Mouse (Mus musculus): ENCODE measurements at regions not wholly inside any gene's neighbourhood (a gene's known extent, or its start where the extent isn't known, plus 50 kb on each side); places are given as distances from the start of the nearest gene placed in this dataset.

- no peak for DNase-seq (ENCODE audit: low read depth, low spot score)
Observed at GRCm38 (mm10) chr4:131014301-131015081, 70.3 kb downstream of the Matn1 start.

GRCm38 (mm10) chr4:131015156-131015555 is 71.0 kb downstream of the Matn1 start:
- DNase-seq (ENCODE audit: low read depth, low spot score) = no peak

GRCm38 (mm10) chr4:131023601-131024000 is 79.4 kb downstream of the Matn1 start:
- DNase-seq (ENCODE audit: low read depth, low spot score) = no peak

GRCm38 (mm10) chr4:131036292-131036691 is 92.1 kb downstream of the Matn1 start:
- DNase-seq (ENCODE audit: low read depth, low spot score) = no peak

GRCm38 (mm10) chr4:131037179-131037578 is 93.0 kb downstream of the Matn1 start:
- no peak for DNase-seq (ENCODE audit: low read depth, low spot score)

- DNase-seq (ENCODE audit: low read depth, low spot score) = no peak
Observed at GRCm38 (mm10) chr4:131039686-131040085, 95.5 kb downstream of the Matn1 start.

- no peak for DNase-seq (ENCODE audit: low read depth, low spot score)
Observed at GRCm38 (mm10) chr4:131041210-131041609, 97.0 kb downstream of the Matn1 start.

GRCm38 (mm10) chr4:131046101-131046500 is 101.9 kb downstream of the Matn1 start:
- DNase-seq (ENCODE audit: low read depth, low spot score) = no peak

- no peak for DNase-seq (ENCODE audit: low read depth, low spot score)
Observed at GRCm38 (mm10) chr4:131046969-131047650, 102.9 kb downstream of the Matn1 start.

GRCm38 (mm10) chr4:131056293-131056692 is 112.1 kb downstream of the Matn1 start:
- DNase-seq (ENCODE audit: low read depth, low spot score) = no peak

- DNase-seq (ENCODE audit: low read depth, low spot score) = no peak
Observed at GRCm38 (mm10) chr4:131059572-131059971, 115.4 kb downstream of the Matn1 start.

- no peak for DNase-seq (ENCODE audit: low read depth, low spot score)
Observed at GRCm38 (mm10) chr4:131060191-131060680, 116.1 kb downstream of the Matn1 start.

- peak; percentile 15 for DNase-seq (ENCODE audit: low read depth, low spot score)
Observed at GRCm38 (mm10) chr4:131060706-131061105, 116.5 kb downstream of the Matn1 start.

- DNase-seq (ENCODE audit: low read depth, low spot score) = no peak
Observed at GRCm38 (mm10) chr4:131062592-131062991, 118.4 kb downstream of the Matn1 start.

GRCm38 (mm10) chr4:131066186-131066939 is 122.2 kb downstream of the Matn1 start:
- DNase-seq (ENCODE audit: low read depth, low spot score) = no peak

- DNase-seq (ENCODE audit: low read depth, low spot score) = no peak
Observed at GRCm38 (mm10) chr4:131070566-131070965, 126.4 kb downstream of the Matn1 start.

GRCm38 (mm10) chr4:131072623-131073022 is 128.4 kb downstream of the Matn1 start:
- no peak for DNase-seq (ENCODE audit: low read depth, low spot score)

- DNase-seq (ENCODE audit: low read depth, low spot score) = no peak
Observed at GRCm38 (mm10) chr4:131073420-131073819, 129.2 kb downstream of the Matn1 start.

- no peak for DNase-seq (ENCODE audit: low read depth, low spot score)
Observed at GRCm38 (mm10) chr4:131075326-131075932, 131.2 kb downstream of the Matn1 start.

GRCm38 (mm10) chr4:131076628-131077027 is 132.4 kb downstream of the Matn1 start:
- DNase-seq (ENCODE audit: low read depth, low spot score) = no peak

GRCm38 (mm10) chr4:131080113-131080512 is 135.9 kb downstream of the Matn1 start:
- DNase-seq (ENCODE audit: low read depth, low spot score) = no peak

GRCm38 (mm10) chr4:131083405-131083804 is 139.2 kb downstream of the Matn1 start:
- DNase-seq (ENCODE audit: low read depth, low spot score) = no peak
